Mouse (Mus musculus): Measurements from ENCODE around the gene Retnlb.
"Not testable (repeated sequence)": the region's sequence is repeated elsewhere in the genome, so short reads cannot be mapped to it uniquely, and the experiment has no call there.

Gene Retnlb

GRCm38 (mm10) chr16:48816695-48817094 is at the start of gene Retnlb:
Retnlb (plus strand) TSS chr16:48816856.
- DNase-seq (ENCODE audit: low spot score), result no peak

- DNase-seq (ENCODE audit: low spot score), result no peak
Measured at GRCm38 (mm10) chr16:48769183-48769582, 47.5 kb upstream of the Retnlb start.

GRCm38 (mm10) chr16:48771971-48772445 is 44.6 kb upstream of the Retnlb start, which contains the start of gene Trat1:
Trat1 (minus strand) TSS chr16:48772021.
- no peak for DNase-seq (ENCODE audit: low spot score)

GRCm38 (mm10) chr16:48777254-48777653 is 39.4 kb upstream of the Retnlb start:
- DNase-seq (ENCODE audit: low spot score), result no peak

- DNase-seq (ENCODE audit: low spot score), result no peak
Measured at GRCm38 (mm10) chr16:48786258-48786657, 30.4 kb upstream of the Retnlb start.

GRCm38 (mm10) chr16:48788704-48789185 is 27.9 kb upstream of the Retnlb start:
- DNase-seq (ENCODE audit: low spot score), result no peak

GRCm38 (mm10) chr16:48798285-48798684 is 18.4 kb upstream of the Retnlb start:
- DNase-seq (ENCODE audit: low spot score), result no peak

GRCm38 (mm10) chr16:48799470-48799869 is 17.2 kb upstream of the Retnlb start:
- no peak for DNase-seq (ENCODE audit: low spot score)

DNA sequence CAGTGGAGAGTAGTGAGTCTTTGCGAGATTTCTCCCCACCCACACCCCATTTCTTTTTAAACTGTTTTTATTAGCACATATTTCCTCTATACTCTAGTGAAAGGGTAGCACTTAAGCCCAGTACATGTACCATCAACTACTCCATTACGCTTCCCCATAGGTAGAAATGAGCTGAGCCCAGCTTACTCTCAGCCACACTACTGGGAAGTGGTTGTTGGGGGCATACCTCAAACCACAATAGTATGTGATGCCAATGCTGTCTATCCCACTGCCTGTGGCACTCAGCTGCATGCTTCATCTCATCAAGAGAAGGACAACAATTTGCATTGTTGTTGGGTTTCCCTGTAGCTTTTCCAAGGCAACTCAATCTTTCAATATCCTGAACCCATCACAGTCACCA is 15.8 kb upstream of the Retnlb start:
- no peak for DNase-seq (ENCODE audit: low spot score)

GRCm38 (mm10) chr16:48805412-48805811 is 11.2 kb upstream of the Retnlb start:
- no peak for DNase-seq (ENCODE audit: low spot score)

GRCm38 (mm10) chr16:48806521-48806920 is 10.1 kb upstream of the Retnlb start:
- no peak for DNase-seq (ENCODE audit: low spot score)

- DNase-seq (ENCODE audit: low spot score), result no peak
Measured at GRCm38 (mm10) chr16:48809374-48809773, 7.3 kb upstream of the Retnlb start.

DNA sequence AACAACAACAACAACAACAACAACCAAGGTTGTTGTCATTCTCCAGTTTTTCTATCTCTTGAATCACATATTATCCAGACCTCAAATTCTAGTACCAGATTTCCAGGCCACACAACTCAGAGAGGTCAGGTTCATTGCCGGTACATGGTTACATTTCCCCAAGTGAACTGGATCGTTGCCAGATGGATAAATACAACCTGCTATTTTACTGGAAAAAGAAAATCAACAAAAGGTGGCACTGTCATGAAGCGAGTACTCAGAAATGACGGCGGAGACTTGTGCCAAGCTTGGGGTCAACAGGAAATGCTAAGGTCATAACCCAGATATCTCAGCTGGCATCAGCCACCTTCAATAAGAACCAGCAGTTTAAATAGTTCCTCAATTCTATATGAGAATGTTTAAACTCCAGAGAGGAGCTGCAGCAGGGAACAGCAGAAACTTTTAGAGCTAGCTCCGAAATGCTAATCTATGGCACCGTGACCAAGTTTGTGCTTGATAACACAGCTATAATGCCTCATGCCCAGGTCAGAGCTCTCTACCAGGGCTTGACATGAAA is 4.7 kb upstream of the Retnlb start:
- no peak for DNase-seq (ENCODE audit: low spot score)

DNA sequence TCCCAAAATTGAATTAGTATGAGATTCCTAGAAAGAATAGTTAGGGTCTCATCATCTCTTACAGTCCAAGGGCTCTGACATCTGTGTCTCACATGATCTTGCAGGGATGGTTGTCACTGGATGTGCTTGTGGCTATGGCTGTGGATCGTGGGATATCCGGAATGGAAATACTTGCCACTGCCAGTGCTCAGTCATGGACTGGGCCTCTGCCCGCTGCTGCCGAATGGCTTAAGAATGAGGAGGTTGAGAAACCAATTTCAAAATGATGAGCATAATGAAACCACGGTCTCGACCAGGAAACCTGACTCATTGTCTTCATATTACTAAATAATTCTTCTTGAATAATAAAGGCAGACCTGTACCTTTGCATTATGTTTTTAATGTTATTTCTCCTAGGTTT is 1.9 kb downstream of the Retnlb start:
- no peak for DNase-seq (ENCODE audit: low spot score)

DNA sequence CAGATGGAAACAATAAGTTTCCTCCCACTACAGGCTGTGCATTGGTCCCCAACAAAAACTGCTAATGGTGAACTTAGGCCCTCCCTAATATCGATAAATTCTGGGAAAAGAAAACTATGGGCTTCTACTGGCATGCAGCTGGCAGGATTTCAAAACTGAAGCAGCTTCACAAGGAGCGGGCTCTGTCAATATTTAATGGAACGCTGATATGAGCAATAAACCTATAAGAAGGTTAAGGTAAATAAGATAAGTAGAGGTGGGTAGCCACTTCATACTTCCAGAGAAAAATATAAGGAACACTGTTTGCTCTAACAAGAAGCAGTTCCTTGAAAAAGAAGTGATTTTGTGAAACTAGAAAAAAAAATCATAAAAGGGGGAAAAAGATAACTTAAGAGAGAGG is 9.8 kb downstream of the Retnlb start:
- DNase-seq (ENCODE audit: low spot score), result no peak

DNA sequence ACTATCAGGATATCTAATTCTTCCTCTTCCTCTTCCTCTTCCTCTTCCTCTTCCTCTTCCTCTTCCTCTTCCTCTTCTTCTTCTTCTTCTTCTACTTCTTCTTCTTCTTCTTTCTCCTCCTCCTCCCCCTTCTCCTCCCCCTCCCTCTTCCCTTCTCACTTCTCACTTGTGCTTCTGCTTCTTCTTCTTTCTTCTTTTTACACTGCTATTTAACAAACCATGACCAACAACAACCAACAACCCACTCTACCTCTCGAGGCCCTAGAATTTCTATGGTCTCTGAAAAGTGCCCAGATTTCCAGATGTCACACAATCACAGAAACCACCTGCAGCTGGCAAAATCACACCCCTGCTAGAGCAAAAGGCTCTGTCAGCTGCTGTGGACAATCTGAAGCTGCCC is 11.0 kb downstream of the Retnlb start:
- DNase-seq (ENCODE audit: low spot score), result no peak

DNA sequence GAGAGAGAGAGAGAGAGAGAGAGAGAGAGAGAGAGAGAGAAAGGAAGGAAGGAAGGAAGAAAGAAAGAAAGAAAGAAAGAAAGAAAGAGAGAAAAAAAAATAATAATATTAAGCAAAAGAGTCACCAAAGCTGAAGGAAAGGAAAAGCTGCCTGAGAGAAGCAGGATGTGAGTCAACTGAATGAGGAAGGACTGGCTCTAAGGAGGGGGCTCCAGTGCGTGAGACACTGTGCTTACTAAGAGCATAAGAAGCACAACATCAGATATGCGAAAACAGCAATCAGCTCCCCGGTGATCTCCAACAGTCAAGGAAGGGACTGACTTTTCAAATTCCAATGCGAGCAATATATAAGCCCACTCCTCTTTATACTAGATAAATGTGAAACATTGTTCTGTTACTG is 12.4 kb downstream of the Retnlb start:
- no peak for DNase-seq (ENCODE audit: low spot score)

DNA sequence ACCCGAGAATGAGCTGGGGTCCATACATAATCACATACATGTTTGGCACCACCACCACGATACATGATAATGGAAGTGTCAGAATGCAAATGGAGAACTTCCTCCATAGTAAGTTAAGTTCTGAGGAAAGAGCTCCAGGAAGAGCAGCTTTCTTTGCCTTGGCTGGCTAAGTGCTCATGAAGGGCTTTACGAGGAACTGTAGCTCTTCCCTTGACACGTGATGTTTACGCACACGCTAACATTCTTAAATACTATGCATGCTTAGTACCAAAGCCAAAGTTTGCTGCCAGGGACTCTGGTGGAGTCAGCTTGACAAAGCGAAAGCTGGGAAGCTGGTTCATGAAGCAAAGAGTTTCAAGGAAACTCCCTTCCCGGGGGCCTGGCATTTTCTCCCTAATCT is 15.4 kb downstream of the Retnlb start:
- no peak for DNase-seq (ENCODE audit: low spot score)

GRCm38 (mm10) chr16:48833626-48834025 is 17.0 kb downstream of the Retnlb start:
- not testable (repeated sequence) for DNase-seq (ENCODE audit: low spot score)

DNA sequence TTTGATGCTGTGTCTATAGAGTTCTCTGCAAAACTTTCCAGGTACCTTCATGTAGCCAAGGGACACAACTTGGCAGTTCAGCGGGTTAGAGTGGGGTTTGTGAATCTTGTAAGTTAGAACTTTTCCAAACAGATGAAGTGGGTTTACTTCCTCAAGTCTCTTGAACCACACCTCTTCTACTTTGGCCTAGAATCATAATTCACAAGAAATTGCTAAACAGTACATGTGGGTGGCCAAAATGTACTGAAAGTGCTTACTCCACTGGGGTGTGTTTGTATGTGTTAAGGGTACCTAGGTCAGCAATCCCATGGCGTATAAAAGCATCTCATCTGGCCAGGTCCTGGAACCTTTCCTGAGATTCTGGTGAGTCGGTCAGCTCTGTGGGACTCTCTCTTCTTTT is 25.6 kb downstream of the Retnlb start, which contains the start of gene Retnla:
Retnla (plus strand) TSS at position 286 of the 400 bp plus-strand sequence.
- DNase-seq (ENCODE audit: low spot score), result no peak

DNA sequence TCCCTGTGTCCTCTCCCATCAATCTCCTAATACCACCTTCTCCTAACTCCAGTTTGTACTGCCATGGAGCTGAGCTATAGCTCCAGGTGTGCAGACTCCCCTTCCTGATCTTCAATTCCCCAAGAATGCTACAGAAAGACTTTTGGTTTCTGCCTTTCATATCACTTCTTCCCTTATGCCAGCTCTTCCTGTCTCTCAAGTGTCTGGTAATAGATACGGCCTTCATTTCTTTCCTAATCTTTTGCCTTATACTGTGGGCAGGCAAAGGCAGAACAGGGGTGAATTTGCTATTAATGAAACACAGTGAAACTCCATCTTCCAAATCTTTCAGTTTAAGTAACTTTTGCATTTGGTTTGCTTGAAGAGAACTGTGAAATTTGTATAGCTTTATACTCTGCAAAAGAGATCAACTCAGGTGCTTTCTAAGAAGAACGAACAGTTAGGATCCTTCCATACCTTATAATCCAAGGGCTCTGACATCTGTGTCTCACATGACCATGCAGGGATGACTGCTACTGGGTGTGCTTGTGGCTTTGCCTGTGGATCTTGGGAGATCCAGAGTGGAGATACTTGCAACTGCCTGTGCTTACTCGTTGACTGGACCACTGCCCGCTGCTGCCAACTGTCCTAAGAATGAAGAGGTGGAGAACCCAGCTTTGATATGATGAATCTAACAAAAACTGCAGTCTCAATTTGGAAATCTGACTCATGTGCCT is 27.2 kb downstream of the Retnlb start:
- DNase-seq (ENCODE audit: low spot score), result no peak

DNA sequence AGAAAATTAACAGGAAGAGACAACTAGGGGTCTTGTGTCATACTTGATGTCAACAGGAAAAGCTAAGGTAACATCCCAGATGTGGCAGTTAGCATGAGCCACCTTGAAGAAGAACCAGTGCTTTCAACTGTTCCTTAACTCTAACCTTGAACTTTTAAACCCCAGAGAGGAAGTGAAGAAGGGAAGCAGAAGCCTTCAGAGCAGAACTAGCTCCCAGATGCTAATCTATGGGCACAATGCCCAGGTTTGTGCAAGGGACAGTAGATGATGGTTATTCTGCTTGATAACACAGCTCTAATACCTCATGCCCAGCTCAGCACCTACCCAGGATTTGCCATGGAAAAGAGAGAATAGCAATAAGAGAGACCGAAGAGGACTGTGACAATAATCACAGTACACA is 48.3 kb downstream of the Retnlb start:
- not testable (repeated sequence) for DNase-seq (ENCODE audit: low spot score)

- no peak for DNase-seq (ENCODE audit: low spot score)
Measured at GRCm38 (mm10) chr16:48867690-48868089, 51.0 kb downstream of the Retnlb start.
